Mouse (Mus musculus): ENCODE data around the gene Acaa1b. TPM values are rescaled to one million over a fixed set of nuclear protein-coding genes. Genes with fewer than 3 reads are reported as not detected.

Gene Acaa1b
- polyA plus RNA-seq, 1 experiment from 2014 or later, result 1.8 TPM

- H3K36me3 ChIP-seq, result no peaks in the 10 kb centered on the region
- peaks cover 12% of the 10 kb centered on the region for H3K4me1 ChIP-seq
- WGBS, result 3% methylated on average over 44 of the region's 44 CpGs
- ATAC-seq (ENCODE audit: low FRiP score, low read depth), result peak; percentile 92
- peak within 1 kb of the TSS; percentile 83 for H3K4me2 ChIP-seq (replicated peaks)
- no peaks in the 10 kb centered on the region for H3K9me3 ChIP-seq
- peaks cover 12% of the 10 kb centered on the region for H3K27me3 ChIP-seq
- peak within 1 kb of the TSS; percentile 54 for H3K4me3 ChIP-seq
- no peak within 1 kb of the TSS for H3K27ac ChIP-seq
- peak within 1 kb of the TSS; percentile 71 for H3K9ac ChIP-seq
Observed at GRCm38 (mm10) chr9:119101992-119102782, 54.7 kb downstream of the Acaa1b start, which contains the start of gene Dlec1. Dlec1 (plus strand) TSS chr9:119102478.

- 15% methylated on average over 15 of the region's 15 CpGs for WGBS
- Histone ChIP-seq H3K4me3 (no peak overlapping the region), H3K27ac (no peak overlapping the region), H3K9ac (no peak overlapping the region), H3K27me3 (peaks cover 16% of the 10 kb centered on the region), H3K9me3 (no peaks in the 10 kb centered on the region), H3K4me2 (replicated peaks) (no peak overlapping the region), H3K36me3 (no peaks in the 10 kb centered on the region), H3K4me1 (peaks cover 29% of the 10 kb centered on the region)
- no peak for ATAC-seq (ENCODE audit: low FRiP score, low read depth)
Observed at GRCm38 (mm10) chr9:119100177-119100898, 56.6 kb downstream of the Acaa1b start.

Other genes with a start within 250 kb of the Acaa1b start
- 23.4 and 24.8 TPM in 2 replicates for gene Ctdspl, start 230.6 kb downstream of the Acaa1b start, polyA plus RNA-seq (2015; fragmentation: Nextera tagmentation; extraction: Ambion mirVana)
- 31.6 and 35.2 TPM in 2 replicates for gene Vill, start 104.3 kb downstream of the Acaa1b start, polyA plus RNA-seq (2015; fragmentation: Nextera tagmentation; extraction: Ambion mirVana)
- gene Plcd1, start 63.6 kb downstream of the Acaa1b start, polyA plus RNA-seq (2015; fragmentation: Nextera tagmentation; extraction: Ambion mirVana), result 33.6 and 35.5 TPM in 2 replicates
- 0.98 and 1.6 TPM in 2 replicates for gene Dlec1, start 54.6 kb downstream of the Acaa1b start, polyA plus RNA-seq (2015; fragmentation: Nextera tagmentation; extraction: Ambion mirVana)
- gene Gm47289, start 2.1 kb upstream of the Acaa1b start, polyA plus RNA-seq (2015; fragmentation: Nextera tagmentation; extraction: Ambion mirVana), result not detected in 2 replicates
- gene Slc22a13, start 52.0 kb upstream of the Acaa1b start, polyA plus RNA-seq (2015; fragmentation: Nextera tagmentation; extraction: Ambion mirVana), result not detected in 2 replicates
- gene Oxsr1, start 165.3 kb upstream of the Acaa1b start, polyA plus RNA-seq (2015; fragmentation: Nextera tagmentation; extraction: Ambion mirVana), result 11.0 and 11.9 TPM in 2 replicates
- gene Acaa1a, start 182.6 kb upstream of the Acaa1b start, polyA plus RNA-seq (2015; fragmentation: Nextera tagmentation; extraction: Ambion mirVana), result 104 TPM in 2 replicates
- 14.1 and 15.7 TPM in 2 replicates for gene Myd88, start 184.3 kb upstream of the Acaa1b start, polyA plus RNA-seq (2015; fragmentation: Nextera tagmentation; extraction: Ambion mirVana)
- gene Xylb, start 200.3 kb upstream of the Acaa1b start, polyA plus RNA-seq (2015; fragmentation: Nextera tagmentation; extraction: Ambion mirVana), result 6.2 and 6.4 TPM in 2 replicates
- gene Slc22a14, start 208.5 kb upstream of the Acaa1b start, polyA plus RNA-seq (2015; fragmentation: Nextera tagmentation; extraction: Ambion mirVana), result 0.09 TPM in 1 of 2 replicates, not detected in the other
- gene Acvr2b, start 245.0 kb upstream of the Acaa1b start, polyA plus RNA-seq (2015; fragmentation: Nextera tagmentation; extraction: Ambion mirVana), result 23.1 and 26.3 TPM in 2 replicates

Measured in limb, embryonic 13.5 days (tissue).